Mouse (Mus musculus): ENCODE measurements around the gene Sec22a. TPM values are rescaled to one million over a fixed set of nuclear protein-coding genes. Genes with fewer than 3 reads are reported as not detected.

Sec22a gene
- total RNA-seq, 1 experiment from 2014 or later: 15.1 TPM

GRCm38 (mm10) chr16:35316856-35317264 is 46.9 kb downstream of the Sec22a start:
- no peak for ATAC-seq (ENCODE audit: extremely low read depth, insufficient number of reproducible peaks, low FRiP score, poor library complexity, severe bottlenecking)

- no peak for ATAC-seq (ENCODE audit: extremely low read depth, insufficient number of reproducible peaks, low FRiP score, poor library complexity, severe bottlenecking)
Measured at GRCm38 (mm10) chr16:35315496-35315895, 48.2 kb downstream of the Sec22a start.

- no peak for ATAC-seq (ENCODE audit: extremely low read depth, insufficient number of reproducible peaks, low FRiP score, poor library complexity, severe bottlenecking)
Measured at GRCm38 (mm10) chr16:35311586-35311985, 52.1 kb downstream of the Sec22a start.

GRCm38 (mm10) chr16:35310551-35311110 is 53.1 kb downstream of the Sec22a start:
- ATAC-seq (ENCODE audit: extremely low read depth, insufficient number of reproducible peaks, low FRiP score, poor library complexity, severe bottlenecking): no peak

GRCm38 (mm10) chr16:35309634-35310033 is 54.1 kb downstream of the Sec22a start:
- ATAC-seq (ENCODE audit: extremely low read depth, insufficient number of reproducible peaks, low FRiP score, poor library complexity, severe bottlenecking): no peak

- ATAC-seq (ENCODE audit: extremely low read depth, insufficient number of reproducible peaks, low FRiP score, poor library complexity, severe bottlenecking): no peak
Measured at GRCm38 (mm10) chr16:35308486-35309143, 55.1 kb downstream of the Sec22a start.

- ATAC-seq (ENCODE audit: extremely low read depth, insufficient number of reproducible peaks, low FRiP score, poor library complexity, severe bottlenecking): no peak
Measured at GRCm38 (mm10) chr16:35308016-35308415, 55.7 kb downstream of the Sec22a start.

GRCm38 (mm10) chr16:35307331-35307730 is 56.4 kb downstream of the Sec22a start:
- ATAC-seq (ENCODE audit: extremely low read depth, insufficient number of reproducible peaks, low FRiP score, poor library complexity, severe bottlenecking): no peak

GRCm38 (mm10) chr16:35306631-35307030 is 57.1 kb downstream of the Sec22a start:
- ATAC-seq (ENCODE audit: extremely low read depth, insufficient number of reproducible peaks, low FRiP score, poor library complexity, severe bottlenecking): no peak

- no peak for ATAC-seq (ENCODE audit: extremely low read depth, insufficient number of reproducible peaks, low FRiP score, poor library complexity, severe bottlenecking)
Measured at GRCm38 (mm10) chr16:35305226-35305625, 58.5 kb downstream of the Sec22a start.

- ATAC-seq (ENCODE audit: extremely low read depth, insufficient number of reproducible peaks, low FRiP score, poor library complexity, severe bottlenecking): no peak
Measured at GRCm38 (mm10) chr16:35304416-35304815, 59.3 kb downstream of the Sec22a start.

- ATAC-seq (ENCODE audit: extremely low read depth, insufficient number of reproducible peaks, low FRiP score, poor library complexity, severe bottlenecking): no peak
Measured at GRCm38 (mm10) chr16:35303721-35304120, 60.0 kb downstream of the Sec22a start.

GRCm38 (mm10) chr16:35302441-35303280 is 61.1 kb downstream of the Sec22a start:
- no peak for ATAC-seq (ENCODE audit: extremely low read depth, insufficient number of reproducible peaks, low FRiP score, poor library complexity, severe bottlenecking)

GRCm38 (mm10) chr16:35300156-35300555 is 63.6 kb downstream of the Sec22a start:
- ATAC-seq (ENCODE audit: extremely low read depth, insufficient number of reproducible peaks, low FRiP score, poor library complexity, severe bottlenecking): no peak

- ATAC-seq (ENCODE audit: extremely low read depth, insufficient number of reproducible peaks, low FRiP score, poor library complexity, severe bottlenecking): no peak
Measured at GRCm38 (mm10) chr16:35297786-35298185, 65.9 kb downstream of the Sec22a start.

- no peak for ATAC-seq (ENCODE audit: extremely low read depth, insufficient number of reproducible peaks, low FRiP score, poor library complexity, severe bottlenecking)
Measured at GRCm38 (mm10) chr16:35287244-35287643, 76.5 kb downstream of the Sec22a start.

- ATAC-seq (ENCODE audit: extremely low read depth, insufficient number of reproducible peaks, low FRiP score, poor library complexity, severe bottlenecking): no peak
Measured at GRCm38 (mm10) chr16:35285821-35286220, 77.9 kb downstream of the Sec22a start.

GRCm38 (mm10) chr16:35282456-35282855 is 81.3 kb downstream of the Sec22a start:
- ATAC-seq (ENCODE audit: extremely low read depth, insufficient number of reproducible peaks, low FRiP score, poor library complexity, severe bottlenecking): no peak

GRCm38 (mm10) chr16:35278166-35278565 is 85.6 kb downstream of the Sec22a start:
- no peak for ATAC-seq (ENCODE audit: extremely low read depth, insufficient number of reproducible peaks, low FRiP score, poor library complexity, severe bottlenecking)

- ATAC-seq (ENCODE audit: extremely low read depth, insufficient number of reproducible peaks, low FRiP score, poor library complexity, severe bottlenecking): no peak
Measured at GRCm38 (mm10) chr16:35272417-35272816, 91.3 kb downstream of the Sec22a start.
